Mouse (Mus musculus): Measurements from ENCODE around the gene BC017158. TPM values are rescaled to one million over a fixed set of nuclear protein-coding genes. Genes with fewer than 3 reads are reported as not detected.
"Not testable (repeated sequence)": the region's sequence is repeated elsewhere in the genome, so short reads cannot be mapped to it uniquely, and the experiment has no call there.

BC017158 gene
- 23.6 and 23.9 TPM in 2 replicates for polyA plus RNA-seq (2014; fragmentation: Nextera tagmentation; extraction: Ambion mirVana)

- peaks cover 16% of the 10 kb centered on the region for H3K4me1 ChIP-seq (replicated peaks; ENCODE audit: control insufficient read depth, insufficient read depth, low read length)
- peak within 1 kb of the TSS; percentile 89 for H3K9ac ChIP-seq
- H3K36me3 ChIP-seq (replicated peaks; ENCODE audit: control insufficient read depth, insufficient read depth) = no peaks in the 10 kb centered on the region
- DNase-seq (ENCODE audit: low spot score) = peak; percentile 70
- ATAC-seq (ENCODE audit: low FRiP score) = peak; percentile 59; the same call in 1 of the 2 replicates
- H3K27me3 ChIP-seq (ENCODE audit: control insufficient read depth, insufficient read depth, low read length) = no peaks in the 10 kb centered on the region
- WGBS = 3% methylated on average over 47 of the region's 47 CpGs
- no peaks in the 10 kb centered on the region for H3K9me3 ChIP-seq (ENCODE audit: control insufficient read depth, low read length)
- H3K4me2 ChIP-seq (replicated peaks) = peak within 1 kb of the TSS; percentile 92
- H3K4me3 ChIP-seq (replicated peaks; ENCODE audit: low read length) = peak within 1 kb of the TSS; percentile 90
- H3K27ac ChIP-seq = peak within 1 kb of the TSS; percentile 70
These were observed at the start of gene BC017158 for GRCm38 (mm10) chr7:128297617-128298480. BC017158 (minus strand) TSS chr7:128298170.

- 81% methylated on average over 8 of the region's 8 CpGs for WGBS
- Histone ChIP-seq H3K27me3 (ENCODE audit: control insufficient read depth, insufficient read depth, low read length) (no peaks in the 10 kb centered on the region), H3K27ac (no peak overlapping the region), H3K4me3 (replicated peaks; ENCODE audit: low read length) (no peak overlapping the region), H3K36me3 (replicated peaks; ENCODE audit: control insufficient read depth, insufficient read depth) (no peaks in the 10 kb centered on the region), H3K4me1 (replicated peaks; ENCODE audit: control insufficient read depth, insufficient read depth, low read length) (peaks cover 5% of the 10 kb centered on the region; the same call in 1 of the 2 replicates), H3K9ac (no peak overlapping the region), H3K9me3 (ENCODE audit: control insufficient read depth, low read length) (no peaks in the 10 kb centered on the region), H3K4me2 (replicated peaks) (no peak overlapping the region)
- DNase-seq (ENCODE audit: low spot score) (no peak), ATAC-seq (ENCODE audit: low FRiP score) (no peak)
These were observed 49.0 kb upstream of the BC017158 start for GRCm38 (mm10) chr7:128346991-128347390.

- H3K36me3 ChIP-seq (replicated peaks; ENCODE audit: control insufficient read depth, insufficient read depth) = no peaks in the 10 kb centered on the region
- 95% methylated on average over 2 of the region's 2 CpGs for WGBS
- no peaks in the 10 kb centered on the region for H3K27me3 ChIP-seq (ENCODE audit: control insufficient read depth, insufficient read depth, low read length)
- no peak overlapping the region for H3K4me2 ChIP-seq (replicated peaks)
- ATAC-seq (ENCODE audit: low FRiP score) (no peak), DNase-seq (ENCODE audit: low spot score) (no peak)
- no peaks in the 10 kb centered on the region for H3K9me3 ChIP-seq (ENCODE audit: control insufficient read depth, low read length)
- H3K27ac ChIP-seq = no peak overlapping the region
- no peak overlapping the region for H3K9ac ChIP-seq
- peaks cover 5% of the 10 kb centered on the region; the same call in 1 of the 2 replicates for H3K4me1 ChIP-seq (replicated peaks; ENCODE audit: control insufficient read depth, insufficient read depth, low read length)
- no peak overlapping the region for H3K4me3 ChIP-seq (replicated peaks; ENCODE audit: low read length)
These were observed 48.6 kb upstream of the BC017158 start for GRCm38 (mm10) chr7:128346522-128346921.

- WGBS = 85% methylated on average over 6 of the region's 6 CpGs
- ATAC-seq (ENCODE audit: low FRiP score) (no peak), DNase-seq (ENCODE audit: low spot score) (no peak)
- Histone ChIP-seq H3K27ac (no peak overlapping the region), H3K4me3 (replicated peaks; ENCODE audit: low read length) (no peak overlapping the region), H3K4me2 (replicated peaks) (no peak overlapping the region), H3K27me3 (ENCODE audit: control insufficient read depth, insufficient read depth, low read length) (no peaks in the 10 kb centered on the region), H3K4me1 (replicated peaks; ENCODE audit: control insufficient read depth, insufficient read depth, low read length) (peaks cover 5% of the 10 kb centered on the region; the same call in 1 of the 2 replicates), H3K36me3 (replicated peaks; ENCODE audit: control insufficient read depth, insufficient read depth) (no peaks in the 10 kb centered on the region), H3K9ac (no peak overlapping the region), H3K9me3 (ENCODE audit: control insufficient read depth, low read length) (no peaks in the 10 kb centered on the region)
These were observed 47.7 kb upstream of the BC017158 start for GRCm38 (mm10) chr7:128345691-128346090.

GRCm38 (mm10) chr7:128344928-128345653, 47.1 kb upstream of the BC017158 start:
- Histone ChIP-seq H3K9me3 (ENCODE audit: control insufficient read depth, low read length) (no peaks in the 10 kb centered on the region), H3K36me3 (replicated peaks; ENCODE audit: control insufficient read depth, insufficient read depth) (no peaks in the 10 kb centered on the region), H3K4me1 (replicated peaks; ENCODE audit: control insufficient read depth, insufficient read depth, low read length) (peaks cover 5% of the 10 kb centered on the region; the same call in 1 of the 2 replicates), H3K27me3 (ENCODE audit: control insufficient read depth, insufficient read depth, low read length) (no peaks in the 10 kb centered on the region), H3K27ac (no peak overlapping the region), H3K9ac (no peak overlapping the region), H3K4me3 (replicated peaks; ENCODE audit: low read length) (no peak overlapping the region), H3K4me2 (replicated peaks) (no peak overlapping the region)
- peak; percentile 76 for DNase-seq (ENCODE audit: low spot score)
- peak; percentile 24; the same call in 1 of the 2 replicates for ATAC-seq (ENCODE audit: low FRiP score)
- 63% methylated on average over 6 of the region's 6 CpGs for WGBS

- no peak overlapping the region for H3K9ac ChIP-seq
- no peaks in the 10 kb centered on the region for H3K9me3 ChIP-seq (ENCODE audit: control insufficient read depth, low read length)
- H3K4me3 ChIP-seq (replicated peaks; ENCODE audit: low read length) = no peak overlapping the region
- 83% methylated on average over 7 of the region's 7 CpGs for WGBS
- no peak for DNase-seq (ENCODE audit: low spot score)
- ATAC-seq (ENCODE audit: low FRiP score) = no peak
- H3K36me3 ChIP-seq (replicated peaks; ENCODE audit: control insufficient read depth, insufficient read depth) = no peaks in the 10 kb centered on the region
- peaks cover 5% of the 10 kb centered on the region; the same call in 1 of the 2 replicates for H3K4me1 ChIP-seq (replicated peaks; ENCODE audit: control insufficient read depth, insufficient read depth, low read length)
- no peak overlapping the region for H3K27ac ChIP-seq
- H3K4me2 ChIP-seq (replicated peaks) = no peak overlapping the region
- no peaks in the 10 kb centered on the region for H3K27me3 ChIP-seq (ENCODE audit: control insufficient read depth, insufficient read depth, low read length)
These were observed 46.5 kb upstream of the BC017158 start for GRCm38 (mm10) chr7:128344488-128344887.

- not testable (repeated sequence) for H3K4me3 ChIP-seq (replicated peaks; ENCODE audit: low read length); ATAC-seq (ENCODE audit: low FRiP score); H3K27ac ChIP-seq; H3K4me1 ChIP-seq (replicated peaks; ENCODE audit: control insufficient read depth, insufficient read depth, low read length); H3K9me3 ChIP-seq (ENCODE audit: control insufficient read depth, low read length); H3K27me3 ChIP-seq (ENCODE audit: control insufficient read depth, insufficient read depth, low read length); DNase-seq (ENCODE audit: low spot score); H3K36me3 ChIP-seq (replicated peaks; ENCODE audit: control insufficient read depth, insufficient read depth); H3K4me2 ChIP-seq (replicated peaks); H3K9ac ChIP-seq
- 94% methylated on average over 7 of the region's 10 CpGs for WGBS
These were observed 44.7 kb upstream of the BC017158 start for GRCm38 (mm10) chr7:128342691-128343090.

GRCm38 (mm10) chr7:128340321-128340720, 42.4 kb upstream of the BC017158 start:
- not testable (repeated sequence) for H3K36me3 ChIP-seq (replicated peaks; ENCODE audit: control insufficient read depth, insufficient read depth); H3K4me1 ChIP-seq (replicated peaks; ENCODE audit: control insufficient read depth, insufficient read depth, low read length); H3K9ac ChIP-seq; H3K27ac ChIP-seq; H3K9me3 ChIP-seq (ENCODE audit: control insufficient read depth, low read length); H3K4me3 ChIP-seq (replicated peaks; ENCODE audit: low read length); ATAC-seq (ENCODE audit: low FRiP score); H3K4me2 ChIP-seq (replicated peaks); H3K27me3 ChIP-seq (ENCODE audit: control insufficient read depth, insufficient read depth, low read length); DNase-seq (ENCODE audit: low spot score)
- 84% methylated on average over 6 of the region's 9 CpGs for WGBS

- Histone ChIP-seq H3K27me3 (ENCODE audit: control insufficient read depth, insufficient read depth, low read length) (no peaks in the 10 kb centered on the region), H3K4me1 (replicated peaks; ENCODE audit: control insufficient read depth, insufficient read depth, low read length) (peaks cover 12% of the 10 kb centered on the region), H3K4me3 (replicated peaks; ENCODE audit: low read length) (no peak overlapping the region), H3K9ac (no peak overlapping the region), H3K9me3 (ENCODE audit: control insufficient read depth, low read length) (no peaks in the 10 kb centered on the region), H3K36me3 (replicated peaks; ENCODE audit: control insufficient read depth, insufficient read depth) (no peaks in the 10 kb centered on the region), H3K27ac (no peak overlapping the region), H3K4me2 (replicated peaks) (no peak overlapping the region)
- ATAC-seq (ENCODE audit: low FRiP score) (no peak), DNase-seq (ENCODE audit: low spot score) (no peak)
- WGBS = 76% methylated on average over 1 of the region's 1 CpGs
These were observed 34.9 kb upstream of the BC017158 start for GRCm38 (mm10) chr7:128332896-128333295.

All from hindbrain, embryonic 14.5 days (tissue).